Mouse (Mus musculus): Measurements from ENCODE around the gene Fibin.

Gene Fibin

GRCm38 (mm10) chr2:110314074-110314473 is 48.9 kb downstream of the Fibin start:
- DNase-seq (ENCODE audit: low spot score) = no peak

GRCm38 (mm10) chr2:110313305-110313824 is 49.6 kb downstream of the Fibin start:
- no peak for DNase-seq (ENCODE audit: low spot score)

Data from urinary bladder, postnatal 25 days (tissue).